Mouse (Mus musculus): ENCODE data around the gene Tmem232.

DNA sequence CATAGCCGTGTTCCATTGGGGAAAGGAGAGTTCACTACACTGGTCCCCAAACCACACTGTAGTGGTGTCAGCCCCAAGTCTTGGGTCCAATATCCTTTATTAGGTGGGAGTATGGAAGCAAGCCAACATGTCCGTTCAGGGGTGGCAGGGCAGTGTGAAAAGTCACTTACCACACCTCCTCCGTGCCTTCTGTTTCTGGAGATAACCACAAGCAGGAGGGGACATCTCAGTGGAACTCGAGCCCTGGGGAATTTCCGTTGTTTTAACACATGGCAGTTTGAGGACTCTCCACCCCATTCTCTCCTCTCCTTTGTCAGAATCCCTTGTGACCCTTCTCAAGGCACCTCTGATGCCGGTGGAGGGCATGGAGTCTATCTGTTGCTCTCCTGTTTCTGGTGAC lies 16.6 kb upstream of the Tmem232 start:
- TF ChIP-seq POLR2A (IDR thresholded peaks at IDR 0.05; ENCODE audit: extremely low read depth, insufficient read depth, low read length) (no peak), CTCF (IDR thresholded peaks at IDR 0.05; ENCODE audit: extremely low read depth, insufficient read depth, low read length) (no peak)
